Mouse (Mus musculus) heart, adult 9 months (tissue): Measurements from ENCODE around the gene Gm45233.
"Not testable (repeated sequence)": the region's sequence is repeated elsewhere in the genome, so short reads cannot be mapped to it uniquely, and the experiment has no call there.

Source experiments
- DNase-seq, 2 experiments: peaks; one replicate each; pipeline ENCODE4 v3.0.0; 2022; ENCODE audit warnings: low spot score in 2 of 2

The Gm45233 gene

GRCm38 (mm10) chr7:43443917-43444293 is at the start of gene Gm45233, which contains the start of gene Etfb:
Gene Gm45233 (plus strand): TSS chr7:43444128.
Gene Etfb (plus strand): TSS chr7:43444083.
- peak; percentile 97 to 99 for DNase-seq

- no peak for DNase-seq
Observed at GRCm38 (mm10) chr7:43399501-43399900, 44.4 kb upstream of the Gm45233 start.

GRCm38 (mm10) chr7:43402718-43403117 is 41.2 kb upstream of the Gm45233 start:
- DNase-seq: no peak

- no peak for DNase-seq
Observed at GRCm38 (mm10) chr7:43407573-43407972, 36.4 kb upstream of the Gm45233 start.

GRCm38 (mm10) chr7:43408131-43408553 is 35.8 kb upstream of the Gm45233 start, which contains the start of gene Siglecg:
Gene Siglecg (plus strand): TSS chr7:43408204.
- no peak for DNase-seq

- no peak for DNase-seq
Observed at GRCm38 (mm10) chr7:43409084-43409483, 34.8 kb upstream of the Gm45233 start.

- not testable (repeated sequence) for DNase-seq
Observed at GRCm38 (mm10) chr7:43411724-43412123, 32.2 kb upstream of the Gm45233 start.

- DNase-seq: no peak
Observed at GRCm38 (mm10) chr7:43417298-43417697, 26.6 kb upstream of the Gm45233 start.

- peak; percentile 67 to 77 for DNase-seq
Observed at GRCm38 (mm10) chr7:43422995-43423617, 20.8 kb upstream of the Gm45233 start.

- no peak for DNase-seq
Observed at GRCm38 (mm10) chr7:43423991-43424625, 19.8 kb upstream of the Gm45233 start.

GRCm38 (mm10) chr7:43427406-43427805 is 16.5 kb upstream of the Gm45233 start, which contains the start of gene Lim2:
Gene Lim2 (plus strand): TSS chr7:43427670.
- DNase-seq: no peak

- no peak for DNase-seq
Observed at GRCm38 (mm10) chr7:43429500-43429899, 14.4 kb upstream of the Gm45233 start.

GRCm38 (mm10) chr7:43432891-43433290 is 11.0 kb upstream of the Gm45233 start:
- DNase-seq: no peak

GRCm38 (mm10) chr7:43434676-43435075 is 9.3 kb upstream of the Gm45233 start:
- no peak for DNase-seq

- no peak for DNase-seq
Observed at GRCm38 (mm10) chr7:43436341-43437255, 7.3 kb upstream of the Gm45233 start, which contains the start of gene Nkg7. Gene Nkg7 (plus strand): TSS chr7:43437073.

GRCm38 (mm10) chr7:43438611-43439010 is 5.3 kb upstream of the Gm45233 start:
- no peak for DNase-seq

- DNase-seq: no peak
Observed at GRCm38 (mm10) chr7:43440482-43440881, 3.4 kb upstream of the Gm45233 start, which contains the start of gene Cldnd2. Gene Cldnd2 (plus strand): TSS chr7:43440782.

GRCm38 (mm10) chr7:43441071-43441470 is 2.9 kb upstream of the Gm45233 start:
- no peak for DNase-seq

GRCm38 (mm10) chr7:43442684-43443083 is 1.2 kb upstream of the Gm45233 start:
- DNase-seq: no peak

GRCm38 (mm10) chr7:43443126-43443916 is 607 bp upstream of the Gm45233 start:
- peak; percentile 89 to 91 for DNase-seq

GRCm38 (mm10) chr7:43447801-43448200 is 3.9 kb downstream of the Gm45233 start:
- no peak for DNase-seq
